Mouse (Mus musculus): ENCODE results near the gene Syt16. TPM values are rescaled to one million over a fixed set of nuclear protein-coding genes. Genes with fewer than 3 reads are reported as not detected.

Syt16 gene
- polyA plus RNA-seq, 1 experiment from 2014 or later, result 53.7 TPM

GRCm38 (mm10) chr12:74282846-74283245, 285.4 kb downstream of the Syt16 start:
- 80% methylated on average over 1 of the region's 1 CpGs for WGBS
- DNase-seq (ENCODE audit: low spot score) (no peak), ATAC-seq (no peak)
- no peaks in the 10 kb centered on the region for H3K9me3 ChIP-seq (replicated peaks; ENCODE audit: control insufficient read depth, low read length)
- H3K4me1 ChIP-seq (ENCODE audit: control insufficient read depth, insufficient read depth, low read length), result peaks cover 10% of the 10 kb centered on the region
- no peak overlapping the region for H3K27ac ChIP-seq (ENCODE audit: low read depth, low read length)
- no peak overlapping the region for H3K4me3 ChIP-seq (ENCODE audit: low read depth, low read length)
- no peaks in the 10 kb centered on the region for H3K36me3 ChIP-seq (ENCODE audit: control insufficient read depth, insufficient read depth, low read length)
- no peaks in the 10 kb centered on the region; the same call in 1 of the 2 replicates for H3K27me3 ChIP-seq (replicated peaks; ENCODE audit: control insufficient read depth, insufficient read depth, low read length)
- no peak overlapping the region for H3K9ac ChIP-seq (ENCODE audit: low read length)
- no peak overlapping the region for H3K4me2 ChIP-seq (ENCODE audit: low read length)

DNA sequence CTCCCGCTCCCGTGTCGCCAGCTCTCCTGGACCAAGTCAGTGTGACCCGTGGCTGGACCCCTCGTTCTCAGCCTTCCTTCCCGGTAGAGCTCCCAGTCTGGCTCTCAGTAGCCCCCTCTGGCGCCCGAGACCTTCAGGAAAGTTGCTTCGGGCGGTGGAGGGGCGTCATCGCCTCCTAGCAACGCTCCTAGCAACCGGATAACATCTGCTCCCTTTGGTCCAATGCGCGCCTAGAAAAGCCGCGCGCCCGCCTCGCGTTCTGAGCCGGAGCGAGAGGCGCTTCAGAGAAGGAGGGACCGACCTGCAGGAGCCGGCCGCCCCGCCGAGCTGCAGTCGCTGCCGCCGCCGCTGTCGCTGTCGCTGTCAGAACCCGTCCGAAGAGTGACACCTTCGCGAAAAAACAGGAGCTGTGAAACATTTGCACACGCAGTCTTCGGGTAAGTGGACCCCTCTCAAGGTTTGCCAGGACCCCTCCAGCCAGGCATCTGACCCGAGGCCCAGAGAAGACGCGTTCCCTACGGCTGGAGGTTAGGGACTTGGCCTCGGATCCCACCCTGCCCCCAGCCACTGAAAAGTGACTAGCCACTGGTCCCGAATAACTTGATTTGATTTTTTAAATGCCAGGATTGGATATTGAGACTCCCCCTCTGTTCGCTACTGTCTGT, 286.7 kb downstream of the Syt16 start:
- Histone ChIP-seq H3K27ac (ENCODE audit: low read depth, low read length) (no peak overlapping the region), H3K4me3 (ENCODE audit: low read depth, low read length) (peak overlapping the region; percentile 43), H3K4me2 (ENCODE audit: low read length) (peak overlapping the region; percentile 93), H3K9ac (ENCODE audit: low read length) (peak overlapping the region; percentile 63), H3K27me3 (replicated peaks; ENCODE audit: control insufficient read depth, insufficient read depth, low read length) (no peaks in the 10 kb centered on the region; the same call in 1 of the 2 replicates), H3K9me3 (replicated peaks; ENCODE audit: control insufficient read depth, low read length) (no peaks in the 10 kb centered on the region), H3K4me1 (ENCODE audit: control insufficient read depth, insufficient read depth, low read length) (peaks cover 10% of the 10 kb centered on the region), H3K36me3 (ENCODE audit: control insufficient read depth, insufficient read depth, low read length) (no peaks in the 10 kb centered on the region)
- peak; percentile 98 for ATAC-seq
- WGBS, result under 1% methylated on average over 49 of the region's 49 CpGs
- DNase-seq (ENCODE audit: low spot score), result peak; percentile 97

GRCm38 (mm10) chr12:74284685-74285054, 287.2 kb downstream of the Syt16 start:
- Histone ChIP-seq H3K4me3 (ENCODE audit: low read depth, low read length) (peak overlapping the region; percentile 43), H3K27ac (ENCODE audit: low read depth, low read length) (no peak overlapping the region), H3K4me2 (ENCODE audit: low read length) (peak overlapping the region; percentile 93), H3K36me3 (ENCODE audit: control insufficient read depth, insufficient read depth, low read length) (no peaks in the 10 kb centered on the region), H3K9me3 (replicated peaks; ENCODE audit: control insufficient read depth, low read length) (no peaks in the 10 kb centered on the region), H3K9ac (ENCODE audit: low read length) (peak overlapping the region; percentile 63), H3K4me1 (ENCODE audit: control insufficient read depth, insufficient read depth, low read length) (peaks cover 10% of the 10 kb centered on the region), H3K27me3 (replicated peaks; ENCODE audit: control insufficient read depth, insufficient read depth, low read length) (no peaks in the 10 kb centered on the region; the same call in 1 of the 2 replicates)
- ATAC-seq (peak; percentile 40), DNase-seq (ENCODE audit: low spot score) (peak; percentile 48)
- 4% methylated on average over 11 of the region's 11 CpGs for WGBS

GRCm38 (mm10) chr12:74290983-74291382, 293.5 kb downstream of the Syt16 start:
- Histone ChIP-seq H3K27me3 (replicated peaks; ENCODE audit: control insufficient read depth, insufficient read depth, low read length) (no peaks in the 10 kb centered on the region), H3K36me3 (ENCODE audit: control insufficient read depth, insufficient read depth, low read length) (no peaks in the 10 kb centered on the region), H3K9ac (ENCODE audit: low read length) (no peak overlapping the region), H3K4me2 (ENCODE audit: low read length) (no peak overlapping the region), H3K9me3 (replicated peaks; ENCODE audit: control insufficient read depth, low read length) (no peaks in the 10 kb centered on the region), H3K4me3 (ENCODE audit: low read depth, low read length) (no peak overlapping the region), H3K27ac (ENCODE audit: low read depth, low read length) (no peak overlapping the region), H3K4me1 (ENCODE audit: control insufficient read depth, insufficient read depth, low read length) (no peaks in the 10 kb centered on the region)
- DNase-seq (ENCODE audit: low spot score) (no peak), ATAC-seq (no peak)
- WGBS, result 86% methylated on average over 4 of the region's 4 CpGs

DNA sequence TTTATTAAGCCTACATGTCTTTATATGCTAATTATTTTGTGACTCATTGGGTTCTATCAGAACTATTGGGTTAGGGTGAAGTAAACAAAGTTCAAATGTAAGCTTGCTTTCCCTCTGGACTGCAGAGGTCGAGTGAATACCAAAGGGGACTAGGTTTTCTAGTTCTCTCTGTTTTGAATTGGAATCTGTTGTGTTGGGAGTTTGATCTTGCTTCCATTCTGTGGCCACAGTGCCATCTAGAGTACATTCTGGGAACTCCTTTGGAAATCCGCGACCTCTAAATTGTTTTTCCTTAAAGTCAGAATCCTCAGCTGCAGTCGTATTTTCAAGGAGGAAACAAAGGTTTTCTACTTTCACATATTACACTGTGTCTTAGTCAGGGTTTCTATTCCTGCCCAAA, 296.2 kb downstream of the Syt16 start:
- 5% methylated on average over 4 of the region's 4 CpGs for WGBS
- H3K9ac ChIP-seq (ENCODE audit: low read length), result no peak overlapping the region
- no peaks in the 10 kb centered on the region for H3K9me3 ChIP-seq (replicated peaks; ENCODE audit: control insufficient read depth, low read length)
- ATAC-seq (peak; percentile 58), DNase-seq (ENCODE audit: low spot score) (peak; percentile 82)
- no peaks in the 10 kb centered on the region for H3K4me1 ChIP-seq (ENCODE audit: control insufficient read depth, insufficient read depth, low read length)
- H3K27ac ChIP-seq (ENCODE audit: low read depth, low read length), result no peak overlapping the region
- no peaks in the 10 kb centered on the region for H3K27me3 ChIP-seq (replicated peaks; ENCODE audit: control insufficient read depth, insufficient read depth, low read length)
- H3K4me3 ChIP-seq (ENCODE audit: low read depth, low read length), result no peak overlapping the region
- no peaks in the 10 kb centered on the region for H3K36me3 ChIP-seq (ENCODE audit: control insufficient read depth, insufficient read depth, low read length)
- no peak overlapping the region for H3K4me2 ChIP-seq (ENCODE audit: low read length)

GRCm38 (mm10) chr12:74296374-74296773, 298.9 kb downstream of the Syt16 start:
- ATAC-seq, result 0 out of 2 replicates have a peak, but pooled peaks have one; percentile 46
- 52% methylated on average over 5 of the region's 5 CpGs for WGBS

DNA sequence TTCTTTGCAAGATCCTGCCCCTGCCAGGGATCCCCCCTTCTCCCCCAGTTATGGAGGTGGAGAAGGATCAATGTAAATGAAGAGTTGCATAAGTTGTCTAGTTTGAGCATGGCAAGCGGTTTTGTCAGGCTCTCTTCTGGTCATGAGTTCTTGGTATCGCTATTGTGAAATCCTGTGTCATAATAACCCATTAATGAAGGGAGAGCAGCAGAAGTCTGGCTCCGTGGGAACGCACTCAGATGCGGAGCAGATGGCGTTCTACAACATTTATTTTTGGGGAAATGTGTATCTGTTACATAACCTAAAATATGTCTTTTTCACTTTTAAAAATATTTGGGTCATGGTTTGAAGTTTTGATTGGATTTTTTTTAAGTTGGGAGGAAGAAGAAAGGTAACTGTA, 304.1 kb downstream of the Syt16 start:
- WGBS, result 78% methylated on average over 6 of the region's 6 CpGs

More at GRCm38 (mm10) chr12:74296374-74296773, 298.9 kb downstream of the Syt16 start:
- Histone ChIP-seq H3K9me3 (replicated peaks; ENCODE audit: control insufficient read depth, low read length) (no peaks in the 10 kb centered on the region), H3K4me1 (ENCODE audit: control insufficient read depth, insufficient read depth, low read length) (no peaks in the 10 kb centered on the region), H3K27ac (ENCODE audit: low read depth, low read length) (no peak overlapping the region), H3K9ac (ENCODE audit: low read length) (no peak overlapping the region), H3K4me3 (ENCODE audit: low read depth, low read length) (no peak overlapping the region), H3K27me3 (replicated peaks; ENCODE audit: control insufficient read depth, insufficient read depth, low read length) (no peaks in the 10 kb centered on the region), H3K36me3 (ENCODE audit: control insufficient read depth, insufficient read depth, low read length) (no peaks in the 10 kb centered on the region), H3K4me2 (ENCODE audit: low read length) (no peak overlapping the region)
- DNase-seq (ENCODE audit: low spot score), result peak; percentile 32

GRCm38 (mm10) chr12:74303418-74304294, 306.2 kb downstream of the Syt16 start:
- Histone ChIP-seq H3K27ac (ENCODE audit: low read depth, low read length) (no peak overlapping the region), H3K36me3 (ENCODE audit: control insufficient read depth, insufficient read depth, low read length) (no peaks in the 10 kb centered on the region), H3K9me3 (replicated peaks; ENCODE audit: control insufficient read depth, low read length) (no peaks in the 10 kb centered on the region), H3K4me3 (ENCODE audit: low read depth, low read length) (no peak overlapping the region), H3K27me3 (replicated peaks; ENCODE audit: control insufficient read depth, insufficient read depth, low read length) (no peaks in the 10 kb centered on the region), H3K9ac (ENCODE audit: low read length) (no peak overlapping the region), H3K4me2 (ENCODE audit: low read length) (no peak overlapping the region), H3K4me1 (ENCODE audit: control insufficient read depth, insufficient read depth, low read length) (peaks cover 8% of the 10 kb centered on the region; the same call in 1 of the 2 replicates)
- peak; percentile 74 for DNase-seq (ENCODE audit: low spot score)
- peak; percentile 67 for ATAC-seq
- 63% methylated on average over 9 of the region's 9 CpGs for WGBS

More for the DNA sequence above, 304.1 kb downstream of the Syt16 start:
- DNase-seq (ENCODE audit: low spot score) (no peak), ATAC-seq (no peak)
- H3K4me2 ChIP-seq (ENCODE audit: low read length), result no peak overlapping the region
- H3K27me3 ChIP-seq (replicated peaks; ENCODE audit: control insufficient read depth, insufficient read depth, low read length), result no peaks in the 10 kb centered on the region
- no peaks in the 10 kb centered on the region for H3K36me3 ChIP-seq (ENCODE audit: control insufficient read depth, insufficient read depth, low read length)
- peaks cover 8% of the 10 kb centered on the region; the same call in 1 of the 2 replicates for H3K4me1 ChIP-seq (ENCODE audit: control insufficient read depth, insufficient read depth, low read length)
- no peak overlapping the region for H3K4me3 ChIP-seq (ENCODE audit: low read depth, low read length)
- no peaks in the 10 kb centered on the region for H3K9me3 ChIP-seq (replicated peaks; ENCODE audit: control insufficient read depth, low read length)
- H3K27ac ChIP-seq (ENCODE audit: low read depth, low read length), result no peak overlapping the region
- no peak overlapping the region for H3K9ac ChIP-seq (ENCODE audit: low read length)
